Mouse (Mus musculus): ENCODE measurements around the gene Mgat2.
A peak's percentile ranks its signal among the peaks of the same experiment; 100 is the strongest.

Gene Mgat2

GRCm38 (mm10) chr12:69179371-69179770 lies 4.6 kb upstream of the Mgat2 start:
- DNase-seq: no peak

DNA sequence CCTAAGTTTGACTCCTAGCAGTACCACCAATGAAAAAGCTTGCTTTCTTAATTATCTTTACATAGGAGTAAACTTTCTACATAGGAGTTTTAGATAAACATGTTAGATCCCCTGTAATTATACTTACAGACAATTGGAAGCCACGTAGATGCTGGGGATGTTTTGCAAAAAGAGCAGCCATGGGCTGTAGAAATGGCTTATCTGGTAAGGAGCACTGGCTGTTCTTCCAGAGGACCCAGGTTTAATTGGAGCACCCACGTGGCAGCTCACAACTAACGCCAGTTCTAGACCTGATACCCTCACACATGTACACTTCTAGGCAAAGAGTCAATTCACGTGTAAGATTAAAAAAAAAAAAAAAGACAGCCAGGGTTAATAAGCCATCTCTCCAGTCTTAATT lies 2.2 kb upstream of the Mgat2 start:
- no peak for DNase-seq

GRCm38 (mm10) chr12:69184342-69185295 lies 662 bp downstream of the Mgat2 start:
- no peak for DNase-seq

DNA sequence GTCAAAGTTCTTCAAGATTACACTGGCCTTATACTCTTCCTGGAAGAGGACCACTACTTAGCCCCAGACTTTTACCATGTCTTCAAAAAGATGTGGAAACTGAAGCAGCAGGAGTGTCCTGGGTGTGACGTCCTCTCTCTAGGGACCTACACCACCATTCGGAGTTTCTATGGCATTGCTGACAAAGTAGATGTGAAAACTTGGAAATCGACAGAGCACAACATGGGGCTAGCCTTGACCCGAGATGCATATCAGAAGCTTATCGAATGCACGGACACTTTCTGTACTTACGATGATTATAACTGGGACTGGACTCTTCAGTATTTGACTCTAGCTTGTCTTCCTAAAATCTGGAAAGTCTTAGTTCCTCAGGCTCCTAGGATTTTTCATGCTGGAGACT lies 1.4 kb downstream of the Mgat2 start:
- peak; percentile 20 for DNase-seq

DNA sequence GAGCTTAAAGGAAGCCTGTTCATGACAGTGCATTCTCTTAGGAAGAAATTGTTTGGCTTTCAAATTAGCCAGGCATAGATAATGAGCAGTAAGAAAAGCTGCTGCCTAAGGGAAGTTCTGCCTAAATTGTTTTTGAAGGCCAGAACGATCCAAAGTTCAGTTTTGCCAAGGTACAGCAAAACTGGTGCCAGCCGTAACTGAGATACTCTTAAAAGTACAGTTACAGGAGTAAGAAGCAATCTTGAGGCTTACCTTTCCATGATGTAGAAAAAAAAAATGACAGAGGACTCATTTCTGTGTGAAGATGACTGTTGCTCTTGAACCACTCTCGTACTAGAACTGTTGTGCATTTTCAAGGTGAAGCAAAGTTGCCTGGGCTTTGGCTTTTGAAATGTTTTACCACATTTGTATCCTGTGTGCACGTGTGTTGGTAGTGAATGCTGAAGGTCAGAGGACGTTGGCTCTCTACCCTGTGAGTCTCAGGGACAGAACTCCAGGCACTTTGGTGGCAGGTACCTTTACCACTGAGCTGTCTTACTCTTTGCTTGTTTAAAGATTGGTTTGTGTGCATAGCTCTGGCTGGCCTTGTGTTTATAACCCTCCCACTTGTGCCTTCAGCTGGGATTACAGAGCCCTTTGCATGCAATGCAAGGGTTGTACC lies 3.0 kb downstream of the Mgat2 start:
- peak; percentile 53 for DNase-seq

DNA sequence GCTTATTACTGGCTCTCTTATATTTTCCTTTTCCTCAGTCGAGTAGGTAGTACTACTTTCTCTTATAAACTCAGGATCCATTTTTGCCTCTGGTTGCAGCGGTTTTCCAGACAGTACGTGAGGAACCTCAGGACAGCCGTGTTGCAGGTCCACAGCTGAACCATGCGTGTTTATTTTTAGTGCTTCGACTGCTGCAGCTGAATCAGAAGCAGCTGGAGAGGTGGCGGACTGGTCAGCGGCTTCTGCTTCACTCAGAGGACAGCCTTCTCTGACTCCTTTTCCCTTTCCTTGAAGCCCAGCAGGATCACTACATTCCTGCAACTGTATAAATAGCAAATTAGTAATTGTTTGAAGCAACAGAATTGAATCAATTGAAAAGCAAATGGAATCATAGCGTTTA lies 6.1 kb downstream of the Mgat2 start:
- DNase-seq: no peak

DNA sequence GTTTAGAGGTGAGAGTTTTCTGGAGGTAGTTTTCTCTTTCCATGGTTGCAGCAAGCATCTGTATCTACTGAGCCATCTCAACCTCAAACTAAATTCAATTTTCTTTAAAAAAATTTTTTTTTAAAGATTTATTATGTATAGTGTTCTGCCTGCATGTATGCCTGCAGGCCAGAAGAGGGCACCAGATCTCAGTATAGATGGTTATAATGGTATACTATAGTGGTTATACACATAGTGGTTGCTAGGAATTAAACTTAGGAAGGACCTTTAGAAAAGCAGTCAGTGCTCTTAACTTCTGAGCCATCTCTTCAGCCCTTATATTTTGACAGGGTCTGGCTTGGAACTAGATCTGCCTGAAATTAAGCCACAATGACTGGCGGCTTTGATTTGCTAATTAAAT lies 6.6 kb downstream of the Mgat2 start:
- DNase-seq: no peak

DNA sequence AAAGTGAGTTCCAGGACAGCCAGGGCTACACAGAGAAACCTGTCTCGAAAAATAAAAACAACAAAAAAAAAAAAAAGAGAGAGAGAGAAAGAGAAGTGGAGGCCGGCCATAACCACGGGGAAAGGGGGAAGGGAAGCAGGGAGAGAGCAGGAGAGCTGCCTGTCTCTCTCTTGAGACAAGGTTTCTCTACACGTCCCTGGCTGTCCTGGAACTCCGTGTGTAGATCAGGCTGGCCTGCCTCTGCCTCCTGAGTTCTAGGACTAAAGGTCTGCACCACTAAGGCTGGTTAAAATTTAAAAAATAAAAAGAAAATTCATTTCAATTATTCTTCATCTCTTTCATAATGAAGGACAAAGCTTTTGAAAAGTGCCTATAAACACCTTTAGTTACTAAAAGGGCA lies 7.4 kb downstream of the Mgat2 start:
- no peak for DNase-seq

DNA sequence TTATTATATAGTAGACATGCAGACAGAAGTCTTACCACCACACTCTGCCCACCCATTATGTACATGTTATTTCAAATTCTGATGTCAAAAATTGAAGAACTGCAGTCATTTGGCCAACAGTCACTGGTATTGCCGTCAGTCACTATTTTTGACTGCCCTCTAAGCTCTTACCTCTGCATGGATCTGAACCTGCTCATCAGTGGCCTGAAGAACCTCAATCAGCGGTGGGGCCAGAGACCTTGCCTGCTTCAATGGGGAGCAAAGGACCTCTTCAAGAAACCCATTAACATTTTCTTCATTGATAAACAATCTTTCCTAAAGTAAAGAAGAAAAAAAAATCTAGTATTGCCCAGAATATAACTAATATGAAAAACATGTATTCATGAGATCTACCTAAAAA lies 8.7 kb downstream of the Mgat2 start:
- no peak for DNase-seq

GRCm38 (mm10) chr12:69196444-69197377 lies 12.8 kb downstream of the Mgat2 start, which contains the start of gene Gm49383:
Gene Gm49383, minus strand, starts transcription at chr12:69197104.
- peak; percentile 78 for DNase-seq

- peak; percentile 61 for DNase-seq
Observed at GRCm38 (mm10) chr12:69197378-69198163, 13.6 kb downstream of the Mgat2 start.

GRCm38 (mm10) chr12:69198164-69198535 lies 14.2 kb downstream of the Mgat2 start, which contains the start of gene Dnaaf2:
Gene Dnaaf2, minus strand, starts transcription at chr12:69198429.
- peak; percentile 85 for DNase-seq

DNA sequence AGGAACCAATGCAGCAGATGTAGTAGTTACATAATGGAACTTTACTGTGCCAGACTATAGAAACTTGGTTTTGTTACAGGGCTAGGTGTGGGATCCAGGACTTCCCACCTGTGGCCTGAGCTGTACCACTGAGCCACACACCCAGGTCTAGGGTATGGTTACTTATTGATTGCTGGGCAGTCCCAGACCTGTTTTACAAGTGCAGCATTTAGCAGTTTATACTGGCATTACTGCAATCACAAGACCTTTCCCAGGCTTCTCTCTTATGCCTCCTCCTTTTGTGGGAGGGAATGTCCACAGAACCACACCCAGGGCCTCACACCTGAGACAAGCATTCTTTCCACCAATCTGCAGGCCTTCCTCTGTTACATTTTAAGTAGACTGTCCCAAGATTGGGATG lies 15.0 kb downstream of the Mgat2 start:
- no peak for DNase-seq

DNA sequence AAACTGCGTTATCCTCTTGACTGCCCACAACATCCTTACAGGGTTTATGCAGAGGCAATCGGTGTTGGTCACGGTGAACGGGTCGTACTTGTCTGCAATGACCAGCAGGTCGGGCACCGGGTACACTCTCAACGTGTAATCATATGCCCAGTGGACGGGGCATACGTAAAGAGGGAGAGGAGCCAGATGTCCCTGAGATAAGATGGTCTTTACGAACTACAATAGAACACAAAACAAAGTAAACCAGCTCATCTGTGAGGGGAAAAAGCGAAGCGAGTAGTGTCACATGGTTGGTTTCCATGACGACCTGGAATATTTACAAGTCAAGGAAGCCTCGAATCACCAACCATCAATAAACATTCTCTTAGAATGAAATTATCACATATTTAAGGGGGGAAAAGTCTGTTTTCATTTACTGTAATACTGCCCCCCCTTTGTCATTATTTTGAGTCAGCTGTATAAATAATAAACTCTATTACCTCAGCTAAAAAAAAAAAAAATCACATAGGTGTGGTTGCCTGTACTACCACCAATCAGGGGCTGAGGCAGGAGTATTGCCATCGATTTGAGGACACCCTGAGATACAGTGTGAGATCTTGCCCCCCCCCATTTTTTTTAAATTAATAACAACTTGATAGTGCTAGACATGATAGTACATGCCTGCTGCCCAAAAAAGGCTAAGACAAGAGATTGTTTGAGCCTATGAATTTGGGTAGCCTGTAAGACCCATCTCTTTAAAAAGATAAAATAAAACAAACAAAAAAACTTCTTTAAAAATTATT lies 20.3 kb downstream of the Mgat2 start, which contains the start of gene Gm49384:
Gene Gm49384 (minus strand): TSS at position 216 of the 782 bp plus-strand sequence.
- DNase-seq: no peak

DNA sequence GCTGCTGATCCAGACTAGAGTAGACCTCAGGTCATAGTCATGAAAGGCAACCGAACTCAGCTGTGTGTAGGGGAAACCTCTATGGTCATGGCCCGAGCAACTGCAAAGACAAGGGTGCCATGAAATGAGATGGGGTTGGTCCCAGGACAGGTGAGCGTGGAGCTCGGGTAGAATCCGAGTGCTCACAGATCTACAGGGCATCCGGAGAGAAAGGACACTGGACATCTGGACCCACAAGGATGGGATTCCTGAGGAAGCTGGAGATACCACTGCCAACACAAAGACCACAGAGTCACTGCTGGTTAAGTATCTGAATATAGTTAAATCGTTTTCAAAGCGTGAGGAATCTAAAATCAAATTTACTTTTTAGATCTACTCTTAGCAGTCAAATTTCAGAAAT lies 23.4 kb downstream of the Mgat2 start:
- no peak for DNase-seq

- DNase-seq: no peak
Observed at GRCm38 (mm10) chr12:69207926-69208325, 24.0 kb downstream of the Mgat2 start.

DNA sequence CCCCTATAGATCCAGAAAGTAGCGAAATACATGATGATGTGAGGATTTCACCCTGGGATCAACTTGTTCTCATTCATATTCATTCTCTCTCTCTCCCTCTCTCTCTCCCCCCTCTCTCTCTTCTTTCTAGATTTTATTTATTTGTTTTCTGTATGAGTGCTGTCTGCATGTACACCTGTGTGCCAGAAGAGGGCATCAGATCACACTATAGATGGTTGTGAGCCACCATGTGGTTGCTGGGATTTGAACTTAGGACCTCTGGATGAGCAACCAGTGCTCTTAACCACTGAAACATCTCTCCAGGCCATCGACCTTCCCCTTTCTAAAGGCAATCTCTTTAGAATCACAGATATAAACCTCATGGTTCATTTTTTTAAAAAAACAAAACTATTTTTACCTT lies 24.6 kb downstream of the Mgat2 start:
- no peak for DNase-seq

DNA sequence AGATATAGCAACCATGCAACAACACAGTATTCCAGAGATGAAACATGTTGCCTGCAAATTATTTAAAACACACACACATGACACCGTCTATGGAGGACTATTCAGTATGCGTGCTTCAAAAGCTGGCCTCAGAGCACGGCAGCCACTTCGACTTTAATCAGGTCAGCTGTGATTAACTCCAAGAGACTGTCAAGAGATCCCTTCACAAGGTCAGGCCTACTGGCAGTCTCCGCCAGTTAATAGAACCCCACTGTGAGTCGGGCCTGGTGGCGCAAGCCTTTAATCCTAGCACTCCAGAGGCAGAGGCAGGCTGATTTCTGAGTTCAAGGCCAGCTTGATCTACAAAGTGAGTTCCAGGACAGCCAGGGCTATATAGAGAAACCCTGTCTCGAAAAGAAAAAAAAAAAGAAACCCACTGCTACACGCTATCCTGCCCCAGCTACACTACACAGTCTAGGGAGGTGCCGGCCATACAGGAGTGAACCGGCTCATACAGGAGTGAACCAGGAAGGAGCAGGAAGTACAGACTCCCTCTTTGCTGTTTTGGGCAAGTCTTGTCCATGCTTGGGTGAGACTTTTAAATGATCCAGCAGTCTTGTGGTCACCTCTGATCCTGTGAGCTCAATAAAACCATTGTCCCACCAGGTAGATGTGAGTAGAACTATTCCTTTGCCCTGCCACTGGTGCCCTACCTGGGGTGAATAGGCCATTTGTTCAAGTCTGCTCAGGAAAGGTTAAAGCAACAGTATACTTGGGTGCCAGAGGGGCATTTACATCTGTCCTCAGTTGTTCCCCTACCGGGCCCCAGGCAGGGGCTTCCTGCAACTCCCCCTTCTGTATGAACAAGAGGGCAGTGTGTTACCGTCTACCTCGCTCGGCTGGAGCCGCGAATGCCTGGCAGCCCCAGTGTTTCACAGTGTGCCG lies 26.4 kb downstream of the Mgat2 start:
- no peak for DNase-seq

DNA sequence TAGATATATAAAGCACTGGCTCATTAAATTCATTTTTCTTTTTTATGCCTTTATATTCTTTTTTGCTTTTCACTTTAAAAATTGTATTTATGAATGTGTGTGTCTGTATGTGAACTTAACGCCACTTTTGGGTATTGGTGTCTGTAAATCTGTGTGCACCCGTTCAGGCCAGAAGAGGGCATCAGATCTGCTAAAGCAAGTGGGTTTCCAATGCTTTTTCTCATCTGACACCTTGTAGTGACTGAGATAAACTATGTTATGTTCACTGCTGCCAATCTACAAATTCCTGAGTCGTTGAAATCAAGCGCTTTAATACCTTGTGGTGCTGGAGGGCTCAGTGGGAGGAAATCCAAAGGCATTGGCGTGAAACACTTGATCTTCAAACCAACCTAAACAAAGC lies 27.1 kb downstream of the Mgat2 start:
- no peak for DNase-seq

DNA sequence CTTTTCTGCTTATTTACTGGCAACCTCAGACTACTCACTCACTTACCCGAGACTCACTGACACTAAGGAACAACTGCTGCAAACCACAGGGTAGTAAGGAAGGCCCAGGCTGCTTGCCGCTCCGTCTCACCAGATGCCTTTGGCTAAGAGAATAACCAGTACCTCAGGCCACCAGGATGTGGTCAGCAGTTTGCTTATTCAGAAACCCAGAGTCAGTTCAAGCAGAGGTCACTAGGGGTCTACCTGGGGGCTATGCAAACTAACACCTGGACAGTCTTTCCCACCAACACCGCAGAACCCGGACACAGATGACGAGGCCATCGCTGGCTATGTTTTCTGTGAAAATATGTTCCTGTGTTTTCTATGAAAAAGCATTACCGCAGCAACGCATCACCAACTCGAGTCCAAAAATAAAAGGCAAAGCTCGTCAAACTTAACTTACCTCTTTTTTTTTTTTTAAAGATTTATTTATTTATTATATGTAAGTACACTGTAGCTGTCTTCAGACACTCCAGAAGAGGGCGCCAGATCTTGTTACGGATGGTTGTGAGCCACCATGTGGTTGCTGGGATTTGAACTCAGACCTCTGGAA lies 29.3 kb downstream of the Mgat2 start:
- no peak for DNase-seq

Data from kidney, adult 18-20 months (tissue).